Mouse (Mus musculus): ENCODE data around the gene Atp5j2. TPM values are rescaled to one million over a fixed set of nuclear protein-coding genes. Genes with fewer than 3 reads are reported as not detected.
"Not testable (repeated sequence)": the region's sequence is repeated elsewhere in the genome, so short reads cannot be mapped to it uniquely, and the experiment has no call there.

Atp5j2 gene
- total RNA-seq (2021) = 100 to 1,000 TPM; 688 to 719 TPM
- long read RNA-seq, experiment 1, transcript Atp5j2-202 (4 exons, 955 nt) = major isoform, 816 of 847 reads
- long read RNA-seq, experiment 1, partial matches to known transcripts = 23 of 847 reads
- long read RNA-seq, experiment 1, other reads (novel, unspliced or antisense) = 7 of 847 reads
- long read RNA-seq, experiment 2, transcript Atp5j2-202 (4 exons, 955 nt) = major isoform, 625 of 658 reads
- long read RNA-seq, experiment 2, partial matches to known transcripts = 23 of 658 reads
- long read RNA-seq, experiment 2, other reads (novel, unspliced or antisense) = 9 of 658 reads

DNA sequence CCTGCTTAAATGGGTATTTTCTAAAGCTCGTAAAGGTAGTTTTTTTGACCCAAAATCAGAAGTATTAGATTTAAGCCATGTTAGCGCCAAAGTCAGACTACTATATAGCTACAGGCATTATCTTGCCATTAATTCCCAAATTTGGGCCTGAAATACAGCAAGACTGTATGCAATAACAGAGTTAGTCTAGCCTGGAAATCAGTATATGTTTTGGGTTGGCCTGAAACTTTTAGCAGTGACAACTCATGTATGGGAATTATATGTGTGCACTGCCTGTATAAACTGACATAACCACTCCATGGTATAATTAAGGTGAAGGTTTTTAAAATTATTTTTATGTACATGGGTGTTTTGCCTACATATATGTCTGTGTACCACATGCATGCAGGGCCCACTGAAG is at the start of gene Atp5j2:
TSS of gene Atp5j2 (minus strand) at position 101 of the 400 bp plus-strand sequence.
- no peak for DNase-seq (ENCODE audit: low spot score)

DNA sequence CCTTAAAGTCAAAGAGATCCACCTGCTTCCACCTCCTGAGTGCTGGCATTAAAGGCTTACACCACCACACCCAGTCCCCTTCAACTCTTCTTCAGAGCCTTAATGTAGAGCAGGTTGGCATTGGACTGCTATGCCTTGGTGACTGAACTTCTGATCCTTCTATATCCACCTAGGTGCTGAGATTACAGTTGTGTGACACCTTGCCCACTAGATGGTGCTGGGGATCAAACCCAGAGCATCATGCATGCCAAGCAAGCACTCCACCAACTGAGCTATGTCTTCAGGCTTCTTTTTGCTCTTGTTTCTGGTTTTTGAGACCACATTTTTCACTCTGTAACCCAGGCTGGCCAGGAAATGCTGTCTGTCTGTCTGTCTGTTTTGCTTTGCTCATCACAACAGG is 42.8 kb upstream of the Atp5j2 start:
- DNase-seq (ENCODE audit: low spot score) = peak; percentile 6

DNA sequence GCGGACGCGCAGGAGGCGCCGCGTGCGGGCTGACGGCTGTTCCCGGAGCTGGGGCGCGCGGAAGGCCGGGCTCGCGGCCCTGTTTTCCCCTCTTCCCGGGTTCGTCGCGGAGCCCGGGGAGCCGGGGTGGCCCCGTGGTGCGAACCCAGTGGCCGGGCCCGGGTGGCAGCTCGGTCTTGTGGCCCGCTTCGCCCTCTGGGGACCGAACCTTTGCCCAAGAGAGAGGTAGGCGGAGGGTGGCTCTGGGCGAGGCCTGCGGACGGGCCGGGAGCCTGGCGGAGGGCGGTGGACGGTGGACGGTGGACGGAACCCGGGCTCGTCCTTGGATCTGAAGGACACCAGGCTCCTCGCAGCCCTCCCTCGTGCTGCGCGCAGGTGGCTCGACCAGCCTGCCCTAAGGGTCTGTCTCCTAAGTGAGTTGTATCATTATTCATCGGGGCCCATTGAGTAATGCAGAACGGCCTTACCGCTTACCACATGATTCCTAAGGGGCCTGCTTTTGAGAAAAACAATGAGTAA is 40.1 kb upstream of the Atp5j2 start:
- no peak for DNase-seq (ENCODE audit: low spot score)

DNA sequence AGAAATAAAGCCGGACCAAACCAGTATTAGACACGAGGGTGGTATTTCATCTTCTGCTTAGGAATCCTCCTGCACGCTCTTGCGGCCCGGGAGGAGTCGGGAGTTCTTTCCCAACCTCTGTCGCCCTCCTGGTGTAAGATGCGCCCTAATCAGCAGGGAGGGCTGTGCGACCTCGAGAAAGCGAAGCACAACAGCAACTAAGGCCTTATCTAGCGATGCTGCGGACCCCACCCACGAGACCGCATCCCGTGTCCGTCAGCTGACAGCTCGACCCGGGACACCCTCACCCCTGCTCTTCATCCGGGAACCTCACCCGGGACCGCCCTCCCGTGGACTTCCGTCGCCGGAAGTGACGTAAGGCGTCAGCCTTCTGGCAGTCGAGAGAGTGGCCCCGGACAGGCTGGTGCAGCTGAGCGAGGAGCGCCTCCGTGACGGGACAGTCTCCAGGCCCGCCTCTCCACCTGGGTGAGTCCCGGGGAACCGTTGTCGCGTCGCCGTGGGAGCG is 39.6 kb upstream of the Atp5j2 start, which contains the start of gene Zfp655:
TSS of gene Zfp655 (plus strand) at position 349 of the 505 bp plus-strand sequence.
- peak; percentile 98 for DNase-seq (ENCODE audit: low spot score)

DNA sequence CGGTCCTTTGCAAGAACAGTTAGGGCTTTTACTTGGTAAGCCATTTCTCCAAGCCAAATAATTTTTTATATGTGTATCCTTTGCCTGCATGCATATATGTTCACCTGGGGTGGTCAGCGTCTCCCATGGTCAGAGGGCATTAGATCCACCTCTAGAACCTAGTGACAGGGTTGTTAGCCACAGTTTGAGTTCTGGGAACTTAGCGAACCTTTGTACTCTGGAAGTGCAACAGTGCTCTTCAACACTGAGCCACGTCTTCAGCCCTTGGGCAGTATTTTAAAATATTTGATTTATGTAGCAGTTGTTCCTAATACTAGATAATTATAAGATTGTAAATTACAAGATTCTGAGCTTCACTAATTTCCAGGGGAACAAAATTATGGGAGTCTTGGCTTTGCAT is 38.8 kb upstream of the Atp5j2 start:
- no peak for DNase-seq (ENCODE audit: low spot score)

DNA sequence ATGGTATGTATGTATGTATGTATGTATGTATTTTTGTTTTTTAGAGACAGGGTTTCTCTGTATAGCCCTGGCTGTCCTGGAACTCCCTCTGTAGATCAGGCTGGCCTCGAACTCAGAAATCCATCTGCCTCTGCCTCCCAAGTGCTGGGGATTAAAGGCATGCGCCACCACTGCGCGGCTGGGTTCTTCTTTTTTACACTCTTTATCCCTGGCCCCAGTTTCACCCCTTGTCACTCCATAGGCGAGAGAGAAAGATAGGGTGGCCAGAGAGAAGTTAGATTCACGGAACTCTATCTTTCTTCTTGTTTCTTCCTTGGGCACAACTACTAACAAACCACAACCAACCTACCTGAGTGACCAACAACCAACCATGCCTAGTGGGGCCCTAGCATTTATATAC is 37.4 kb upstream of the Atp5j2 start:
- not testable (repeated sequence) for DNase-seq (ENCODE audit: low spot score)

DNA sequence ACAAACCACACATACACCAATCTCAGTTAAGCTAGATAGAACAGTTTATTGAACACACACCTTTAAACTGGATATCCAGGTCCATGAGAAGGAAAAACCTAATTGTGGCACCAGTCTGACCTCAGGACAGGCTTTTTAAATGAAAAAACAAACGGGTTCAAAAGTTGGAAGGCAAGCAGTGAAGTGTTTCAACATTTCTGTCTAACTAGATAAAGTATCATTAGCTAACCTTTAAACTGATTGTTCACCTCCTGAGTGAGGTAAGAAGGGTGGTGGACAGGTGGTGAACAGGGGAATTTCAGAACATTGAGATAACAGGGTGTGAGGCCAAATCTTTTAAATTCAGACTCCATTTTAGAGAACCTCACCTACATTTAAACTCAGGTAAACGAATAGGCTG is 34.6 kb upstream of the Atp5j2 start:
- DNase-seq (ENCODE audit: low spot score) = no peak

DNA sequence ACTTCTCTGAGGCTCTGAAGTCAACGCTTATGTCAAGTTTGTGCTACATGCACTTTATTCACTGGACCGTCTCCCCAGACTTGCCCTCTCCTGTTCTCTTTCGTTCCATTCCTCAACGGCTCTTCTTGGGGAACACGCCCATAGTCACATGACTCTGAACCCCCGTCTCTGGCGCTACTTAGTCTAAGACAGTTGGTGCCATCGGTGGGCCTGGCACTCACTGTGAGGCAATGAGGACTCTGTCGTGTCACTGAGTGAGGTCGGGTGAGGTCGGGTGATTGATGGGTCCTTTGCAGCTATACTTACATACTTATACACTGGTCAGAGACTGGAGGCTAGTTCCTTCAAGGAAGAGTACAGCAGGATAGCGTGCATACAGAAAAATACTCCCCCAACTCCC is 31.5 kb upstream of the Atp5j2 start:
- DNase-seq (ENCODE audit: low spot score) = no peak

DNA sequence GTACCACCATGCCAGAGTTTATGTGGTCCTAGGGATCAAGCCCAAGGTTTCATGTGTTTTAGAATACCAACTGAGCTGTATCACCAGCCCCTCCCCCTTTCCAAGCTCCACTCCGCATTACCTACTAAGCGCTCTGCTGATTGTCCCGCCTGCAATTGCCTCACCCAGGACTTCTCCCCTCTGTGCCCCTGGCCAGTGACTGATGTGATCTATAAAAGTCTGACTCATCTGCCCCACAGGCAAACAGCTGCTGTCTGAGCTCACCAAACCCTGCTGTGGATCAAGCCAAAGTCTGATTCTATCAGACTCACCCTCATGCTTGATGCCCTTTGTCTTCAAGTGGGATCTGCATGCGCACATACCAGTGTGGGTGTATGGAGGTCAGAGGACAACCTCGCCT is 31.0 kb upstream of the Atp5j2 start:
- DNase-seq (ENCODE audit: low spot score) = no peak

DNA sequence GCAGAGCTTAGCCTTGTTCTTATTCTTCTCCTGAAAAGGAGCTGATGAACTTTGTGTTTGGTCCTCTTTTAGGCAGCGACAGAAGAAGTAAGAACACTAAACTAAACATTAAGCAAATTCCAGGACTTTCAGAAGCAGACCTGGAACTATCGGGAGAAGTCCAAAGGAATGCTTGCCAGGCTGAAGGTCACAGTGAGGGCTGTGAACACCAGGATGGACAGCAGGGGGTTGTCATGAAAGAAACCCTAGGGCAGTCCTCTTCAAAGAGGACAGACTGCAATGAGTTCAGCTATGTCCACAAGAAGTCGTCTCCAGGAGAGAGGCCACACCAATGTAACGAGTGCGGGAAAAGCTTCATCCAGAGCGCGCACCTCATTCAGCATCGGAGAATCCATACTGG is 28.1 kb upstream of the Atp5j2 start:
- DNase-seq (ENCODE audit: low spot score) = no peak

DNA sequence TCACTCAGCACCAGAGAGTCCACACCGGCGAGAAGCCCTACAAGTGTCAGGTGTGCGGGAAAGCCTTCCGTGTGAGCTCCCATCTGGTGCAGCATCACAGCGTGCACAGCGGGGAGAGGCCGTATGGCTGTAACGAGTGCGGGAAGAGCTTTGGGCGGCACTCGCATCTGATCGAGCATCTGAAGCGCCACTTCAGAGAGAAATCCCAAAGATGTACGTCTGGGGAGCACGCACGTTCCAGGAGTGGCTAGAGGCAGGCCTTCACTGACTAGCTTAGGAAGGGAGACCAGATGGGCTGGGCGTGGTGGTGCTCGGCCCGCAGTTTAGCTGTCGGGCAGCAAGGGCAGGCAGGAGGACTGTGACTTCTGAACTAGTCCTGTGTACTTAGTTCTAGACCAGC is 26.8 kb upstream of the Atp5j2 start:
- DNase-seq (ENCODE audit: low spot score) = no peak

DNA sequence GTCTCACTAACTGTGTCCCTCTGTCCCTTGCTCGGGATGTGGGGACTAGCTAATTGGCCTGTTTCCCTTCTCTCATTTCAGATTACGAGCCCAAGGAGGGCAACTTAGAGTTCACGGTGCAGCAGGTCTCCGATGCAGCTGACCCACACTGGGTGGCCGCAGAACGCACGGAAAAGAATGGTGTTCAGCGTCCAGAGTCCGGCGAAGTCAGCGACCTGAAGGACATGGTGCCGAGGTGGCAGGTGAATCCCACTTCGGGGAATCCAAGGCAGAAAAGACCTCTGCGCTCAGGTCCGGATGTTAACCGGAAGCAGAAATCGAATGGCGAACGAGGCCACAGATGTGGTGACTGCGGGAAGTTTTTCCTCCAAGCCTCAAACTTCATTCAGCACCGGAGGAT is 26.3 kb upstream of the Atp5j2 start:
- no peak for DNase-seq (ENCODE audit: low spot score)

DNA sequence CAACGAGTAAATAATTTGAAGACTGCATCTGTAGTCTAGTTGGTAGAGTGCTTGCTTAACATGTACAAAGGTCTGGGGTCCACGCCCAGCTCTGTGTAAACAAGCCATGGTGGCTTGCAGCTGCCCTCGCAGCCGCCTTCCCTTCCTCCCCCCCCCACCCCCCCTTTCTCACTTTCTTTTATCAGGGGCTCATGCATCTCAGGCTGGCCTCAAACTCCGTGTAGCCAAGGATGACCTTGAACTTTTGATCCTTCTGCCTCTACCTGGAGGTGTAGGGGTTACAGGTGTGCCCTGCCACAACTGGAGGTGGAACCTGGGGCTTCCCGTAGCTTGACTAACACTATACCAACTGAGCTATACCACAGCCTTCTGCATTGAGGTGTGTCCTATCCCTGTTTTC is 25.9 kb upstream of the Atp5j2 start:
- no peak for DNase-seq (ENCODE audit: low spot score)

DNA sequence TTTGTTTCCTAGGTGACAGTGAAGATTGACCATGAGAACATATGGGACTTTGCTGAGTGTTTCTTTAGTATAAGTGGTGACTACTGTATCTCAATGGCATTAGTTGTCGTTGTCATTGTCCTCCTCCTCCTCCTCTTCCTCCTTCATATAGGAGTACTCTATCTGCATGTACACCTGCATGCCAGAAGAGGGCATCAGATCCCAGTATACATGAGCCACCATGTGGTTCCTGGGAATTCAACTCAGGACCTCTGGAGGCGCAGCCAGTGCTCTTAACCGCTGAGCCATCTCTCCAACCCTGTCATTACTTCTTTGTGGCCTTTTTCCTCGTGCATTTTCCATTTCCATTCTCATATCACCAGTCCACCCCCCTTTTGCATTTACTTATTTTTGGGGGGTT is 22.8 kb upstream of the Atp5j2 start:
- no peak for DNase-seq (ENCODE audit: low spot score)

DNA sequence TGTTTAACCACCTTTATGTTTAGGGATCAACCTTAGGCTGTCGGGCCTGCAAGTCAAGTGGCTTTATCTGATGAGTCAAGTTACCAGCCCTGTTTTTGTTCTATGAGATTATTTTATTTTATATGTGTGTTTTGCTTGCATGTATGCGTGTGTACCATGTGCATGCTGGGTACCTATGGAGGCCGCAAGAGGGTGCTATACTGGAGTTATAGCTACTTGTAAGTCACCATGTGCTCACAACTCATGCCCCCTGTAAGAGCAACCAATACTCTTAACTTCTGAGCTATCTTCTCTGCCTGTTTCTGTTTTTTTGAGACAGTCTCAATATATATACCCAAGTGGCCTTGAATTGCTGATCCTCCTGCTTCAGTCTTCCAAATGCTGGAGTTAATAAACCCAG is 21.6 kb upstream of the Atp5j2 start:
- DNase-seq (ENCODE audit: low spot score) = no peak

DNA sequence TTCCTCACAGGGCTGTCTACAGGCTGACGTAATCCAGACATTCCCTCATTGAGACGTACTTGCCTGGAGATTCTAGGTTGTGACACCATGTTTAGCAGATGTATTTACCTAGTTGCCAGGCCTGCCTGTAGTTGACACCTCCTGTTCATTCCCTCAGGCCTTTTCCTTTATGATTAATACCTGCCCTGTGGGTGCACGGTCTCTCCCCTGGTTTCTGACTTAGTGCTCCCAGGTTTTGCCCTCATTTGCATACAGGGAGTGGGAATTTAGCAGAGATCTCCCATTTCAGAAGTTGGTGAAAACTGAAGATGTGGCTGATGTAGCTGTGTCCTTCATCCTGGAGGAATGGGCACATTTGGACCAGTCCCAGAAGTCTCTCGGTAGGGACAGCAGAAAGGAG is 20.4 kb upstream of the Atp5j2 start:
- no peak for DNase-seq (ENCODE audit: low spot score)

DNA sequence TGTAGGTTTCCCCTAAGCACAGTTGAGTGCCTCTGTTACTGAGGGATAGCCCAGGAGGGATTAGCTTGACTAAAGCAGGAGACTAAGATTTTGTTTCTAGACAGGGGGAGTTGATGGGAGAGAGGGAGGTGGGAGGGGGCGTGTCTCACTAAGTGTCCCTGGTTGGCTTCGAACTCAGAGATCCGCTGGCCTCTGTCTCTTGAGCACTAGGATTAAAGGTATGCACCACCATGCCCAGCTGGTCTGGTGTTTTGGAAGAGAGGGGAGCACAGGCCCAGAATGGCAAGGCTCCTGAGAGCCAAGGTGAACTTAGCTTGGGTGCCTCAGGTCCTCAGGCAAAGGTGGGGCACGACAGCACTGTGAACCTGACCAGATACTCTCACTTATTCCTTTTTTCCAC is 19.5 kb upstream of the Atp5j2 start:
- DNase-seq (ENCODE audit: low spot score) = no peak

DNA sequence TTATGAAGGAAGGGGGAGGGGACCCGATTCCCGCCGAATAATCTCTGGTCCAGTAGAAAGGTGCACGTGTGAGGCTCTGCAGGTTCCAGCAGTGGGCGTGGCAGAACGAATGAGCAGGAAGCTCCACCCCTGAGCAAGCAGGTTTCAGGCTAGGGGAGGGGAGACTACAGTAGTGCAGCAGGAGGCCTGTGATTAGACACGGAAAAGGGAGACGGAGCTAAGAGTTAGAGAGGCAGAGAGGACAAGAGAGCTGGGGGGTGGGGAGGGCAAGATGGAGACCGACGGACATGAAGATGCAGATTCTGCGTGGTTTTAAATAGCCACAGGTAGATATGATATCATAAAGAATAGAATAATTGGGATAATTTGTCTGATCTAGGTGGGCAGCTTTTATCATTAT is 16.5 kb upstream of the Atp5j2 start:
- DNase-seq (ENCODE audit: low spot score) = not testable (repeated sequence)

DNA sequence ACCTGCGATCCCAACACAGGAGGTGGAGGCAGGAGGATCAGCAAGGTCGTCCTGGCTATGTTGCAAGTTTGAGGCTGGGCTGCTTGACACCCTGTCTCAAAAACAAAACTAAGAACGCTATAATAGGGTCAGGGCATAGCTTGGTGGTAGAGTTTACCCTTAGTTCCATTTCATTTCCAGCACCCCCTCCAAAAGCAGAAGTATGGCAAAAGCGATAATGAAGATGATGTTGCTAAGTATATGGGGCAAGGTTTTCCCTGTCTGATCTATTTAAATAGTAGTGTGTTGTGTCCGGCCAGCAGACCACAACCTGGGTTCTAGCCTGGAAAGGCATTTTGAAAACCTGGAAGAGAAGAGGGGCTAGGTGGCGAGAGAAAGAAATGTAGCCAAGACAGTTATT is 16.1 kb upstream of the Atp5j2 start:
- no peak for DNase-seq (ENCODE audit: low spot score)

DNA sequence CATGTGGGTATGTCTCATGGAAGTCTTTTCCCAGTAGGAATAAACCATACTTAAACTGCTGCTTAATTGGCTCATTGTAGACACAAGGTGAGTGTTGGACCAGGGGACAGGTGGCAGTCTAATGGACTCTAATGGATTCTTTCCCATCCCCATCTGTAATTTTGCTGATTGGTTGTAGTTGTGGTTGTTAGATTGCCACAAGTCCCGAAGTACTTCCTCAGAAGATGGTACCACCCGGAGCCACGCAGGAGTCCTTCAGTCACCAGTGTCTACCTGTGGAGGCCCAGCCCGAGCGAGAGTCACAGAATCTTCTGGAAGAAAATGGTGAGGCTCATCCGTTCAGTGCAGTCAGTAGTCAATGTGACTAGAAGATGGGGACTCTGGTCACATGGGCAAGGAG is 15.5 kb upstream of the Atp5j2 start:
- no peak for DNase-seq (ENCODE audit: low spot score)

DNA sequence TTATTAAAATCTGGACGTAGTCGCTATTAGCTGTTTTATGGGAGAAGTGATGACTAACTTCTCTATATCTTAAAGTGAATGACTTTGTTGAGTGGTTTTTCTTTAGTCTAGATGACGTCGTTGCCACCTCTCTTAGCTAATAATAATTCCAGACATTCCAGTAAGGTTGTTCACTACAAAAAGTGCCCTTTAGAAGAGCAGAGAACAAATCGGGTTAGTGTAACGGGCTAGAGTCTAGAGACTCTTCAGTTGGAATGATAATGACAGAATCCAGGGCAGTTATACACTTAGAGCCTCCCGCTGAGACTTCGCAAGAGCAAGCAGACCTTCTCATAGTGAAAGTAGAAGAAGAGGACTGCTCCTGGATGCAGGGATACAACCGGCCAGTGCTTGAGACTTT is 13.2 kb upstream of the Atp5j2 start:
- DNase-seq (ENCODE audit: low spot score) = no peak

DNA sequence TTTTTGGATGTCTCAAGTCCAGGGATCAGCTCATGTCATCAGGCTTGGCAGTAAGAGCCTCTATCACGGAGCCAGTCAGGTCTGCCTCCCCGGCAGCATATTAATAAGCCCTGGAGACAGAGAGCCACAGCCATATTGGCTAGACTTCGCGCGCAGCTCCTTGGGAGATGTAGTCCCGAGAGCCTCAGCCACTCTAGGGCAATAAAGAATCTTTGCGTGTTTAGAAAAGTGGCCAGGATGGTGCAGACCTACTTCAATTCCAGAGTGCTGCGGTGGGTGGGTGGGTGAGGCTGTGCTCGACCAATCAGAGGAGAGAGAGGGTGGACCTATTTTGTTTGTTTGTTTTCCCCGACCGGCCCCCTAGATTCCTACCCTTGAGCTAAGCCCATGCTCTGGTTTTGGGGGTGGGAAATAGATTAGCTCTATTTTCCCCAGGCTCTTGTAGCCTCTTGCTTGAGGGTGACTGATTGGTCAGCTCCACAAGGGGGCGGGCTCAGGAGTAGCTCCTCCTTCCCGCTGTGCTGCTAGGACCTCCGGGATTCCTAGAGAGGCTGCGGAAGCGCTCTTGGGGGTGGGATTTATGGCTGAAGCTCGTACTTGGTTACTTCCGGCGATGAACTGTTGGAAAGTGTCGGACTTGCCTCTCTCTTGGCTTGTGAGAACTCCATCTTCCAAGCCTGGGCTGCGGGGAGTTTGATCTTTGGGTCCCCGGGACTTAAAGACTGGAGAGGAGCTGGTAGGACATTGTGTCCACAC is 12.3 kb upstream of the Atp5j2 start, which contains the start of gene Zkscan5:
TSS of gene Zkscan5 (plus strand) at position 627 of the 756 bp plus-strand sequence.
- peak; percentile 99 for DNase-seq (ENCODE audit: low spot score)

DNA sequence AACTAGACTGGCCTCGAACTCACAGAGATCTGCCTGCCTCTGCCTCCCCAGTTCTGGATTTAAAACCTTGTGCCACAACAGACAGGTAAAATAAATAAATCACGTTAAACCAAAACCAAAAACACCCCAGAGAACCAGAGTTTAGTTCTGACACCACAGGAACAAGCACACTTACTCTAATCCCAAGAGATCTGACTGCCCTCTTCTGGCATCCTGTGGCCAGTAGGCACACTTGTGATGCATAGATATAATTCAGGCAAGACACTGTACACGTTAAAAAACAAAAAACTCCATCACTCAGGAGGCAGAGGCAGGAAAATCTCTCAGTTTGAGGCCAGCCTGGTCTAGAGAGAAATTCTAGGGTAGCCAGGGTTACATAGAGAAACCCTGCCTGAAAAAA is 10.6 kb upstream of the Atp5j2 start:
- no peak for DNase-seq (ENCODE audit: low spot score)

All from gastrocnemius, adult 18-20 months (tissue).